Mouse (Mus musculus): ENCODE measurements around the gene Pank2.

The Pank2 gene

GRCm38 (mm10) chr2:131323675-131324074 is 61.4 kb downstream of the Pank2 start:
- DNase-seq (ENCODE audit: extremely low spot score, low spot score), result no peak

- DNase-seq (ENCODE audit: extremely low spot score, low spot score), result no peak
These were observed 63.7 kb downstream of the Pank2 start for GRCm38 (mm10) chr2:131326044-131326443.

- DNase-seq (ENCODE audit: extremely low spot score, low spot score), result no peak
These were observed 66.7 kb downstream of the Pank2 start for GRCm38 (mm10) chr2:131328981-131329380.

GRCm38 (mm10) chr2:131330548-131330947 is 68.3 kb downstream of the Pank2 start:
- DNase-seq (ENCODE audit: extremely low spot score, low spot score), result no peak

- DNase-seq (ENCODE audit: extremely low spot score, low spot score), result no peak
These were observed 75.3 kb downstream of the Pank2 start for GRCm38 (mm10) chr2:131337602-131338001.

- no peak for DNase-seq (ENCODE audit: extremely low spot score, low spot score)
These were observed 82.2 kb downstream of the Pank2 start for GRCm38 (mm10) chr2:131344449-131344848.

GRCm38 (mm10) chr2:131345556-131345955 is 83.3 kb downstream of the Pank2 start:
- DNase-seq (ENCODE audit: extremely low spot score, low spot score), result no peak

Measured in neural tube, embryonic 10.5 days (tissue).